Mouse (Mus musculus) lung, postnatal 0 days (tissue): ENCODE data around the gene Rara.

ENCODE experiments used
- CTCF ChIP-seq: IDR thresholded peaks from 2 replicates; pipeline ENCODE4 v1.5.1; 2016; ENCODE audit warnings: antibody characterized with exemption, mild to moderate bottlenecking
- EP300 ChIP-seq: IDR thresholded peaks from 2 replicates; pipeline ENCODE4 v1.6.1; 2016; ENCODE audit warnings: antibody characterized with exemption, mild to moderate bottlenecking, control low read depth

DNA sequence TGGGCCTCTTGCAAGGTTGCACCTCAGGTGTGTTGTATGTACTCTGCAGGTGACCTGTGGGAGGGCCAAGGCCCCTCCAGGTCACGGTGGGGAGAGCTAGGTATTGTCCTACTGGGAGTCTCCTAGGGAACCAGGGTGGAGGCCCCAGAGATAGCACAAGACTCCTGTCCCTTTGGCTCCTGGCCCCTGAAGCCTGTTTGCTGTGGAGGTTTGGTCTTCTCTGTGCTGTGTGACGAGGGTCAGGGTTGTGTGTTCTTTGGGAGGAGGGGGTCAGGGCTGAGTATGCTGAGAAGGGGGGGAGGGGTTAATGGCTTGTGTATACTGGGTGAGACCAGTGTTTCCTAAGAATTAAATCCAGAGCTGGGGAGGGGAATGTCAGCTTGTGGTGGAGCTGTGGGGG, 25.7 kb downstream of the Rara start:
- TF ChIP-seq CTCF (no peak), EP300 (no peak)
